Mouse (Mus musculus): ENCODE measurements around the gene Fam222a. TPM values are rescaled to one million over a fixed set of nuclear protein-coding genes. Genes with fewer than 3 reads are reported as not detected.

Gene Fam222a
- polyA plus RNA-seq, 1 experiment = 5.3 TPM

- TF ChIP-seq CTCF (IDR thresholded peaks at IDR 0.05; ENCODE audit: extremely low read depth, insufficient read length, insufficient replicate concordance, low read depth, low read length) = no peak
- TF ChIP-seq POLR2A (IDR thresholded peaks at IDR 0.05; ENCODE audit: low read depth, low read length) = no peak
- WGBS = 57% methylated on average over 12 of the region's 12 CpGs
These were observed 6.3 kb downstream of the Fam222a start for GRCm38 (mm10) chr5:114573920-114574628.

GRCm38 (mm10) chr5:114575010-114575409 lies 7.2 kb downstream of the Fam222a start:
- no peak overlapping the region for H3K4me3 ChIP-seq (ENCODE audit: low read depth, low read length)
- peaks cover 8% of the 10 kb centered on the region for H3K4me1 ChIP-seq (ENCODE audit: control insufficient read depth, insufficient read depth, insufficient read length, low read length)
- H3K27ac ChIP-seq (ENCODE audit: insufficient read depth, low read depth, low read length) = no peak overlapping the region
- WGBS = 48% methylated on average over 11 of the region's 11 CpGs
- peaks cover 18% of the 10 kb centered on the region for H3K27me3 ChIP-seq (ENCODE audit: control insufficient read depth, insufficient read depth, low read length)
- no peaks in the 10 kb centered on the region for H3K36me3 ChIP-seq (ENCODE audit: control insufficient read depth, insufficient read depth, low read length)
- TF ChIP-seq CTCF (IDR thresholded peaks at IDR 0.05; ENCODE audit: extremely low read depth, insufficient read length, insufficient replicate concordance, low read depth, low read length) = no peak
- no peak for TF ChIP-seq POLR2A (IDR thresholded peaks at IDR 0.05; ENCODE audit: low read depth, low read length)

More at GRCm38 (mm10) chr5:114573920-114574628, 6.3 kb downstream of the Fam222a start:
- H3K27me3 ChIP-seq (ENCODE audit: control insufficient read depth, insufficient read depth, low read length) = peaks cover 18% of the 10 kb centered on the region
- no peak overlapping the region for H3K27ac ChIP-seq (ENCODE audit: insufficient read depth, low read depth, low read length)
- H3K36me3 ChIP-seq (ENCODE audit: control insufficient read depth, insufficient read depth, low read length) = no peaks in the 10 kb centered on the region
- peaks cover 8% of the 10 kb centered on the region for H3K4me1 ChIP-seq (ENCODE audit: control insufficient read depth, insufficient read depth, insufficient read length, low read length)
- H3K4me3 ChIP-seq (ENCODE audit: low read depth, low read length) = no peak overlapping the region

GRCm38 (mm10) chr5:114575530-114575929 lies 7.7 kb downstream of the Fam222a start:
- 66% methylated on average over 7 of the region's 7 CpGs for WGBS
- no peak overlapping the region for H3K27ac ChIP-seq (ENCODE audit: insufficient read depth, low read depth, low read length)
- peaks cover 15% of the 10 kb centered on the region; the same call in 1 of the 2 replicates for H3K27me3 ChIP-seq (ENCODE audit: control insufficient read depth, insufficient read depth, low read length)
- no peak overlapping the region for H3K4me3 ChIP-seq (ENCODE audit: low read depth, low read length)
- no peak for TF ChIP-seq POLR2A (IDR thresholded peaks at IDR 0.05; ENCODE audit: low read depth, low read length)
- TF ChIP-seq CTCF (IDR thresholded peaks at IDR 0.05; ENCODE audit: extremely low read depth, insufficient read length, insufficient replicate concordance, low read depth, low read length) = no peak
- H3K36me3 ChIP-seq (ENCODE audit: control insufficient read depth, insufficient read depth, low read length) = no peaks in the 10 kb centered on the region
- H3K4me1 ChIP-seq (ENCODE audit: control insufficient read depth, insufficient read depth, insufficient read length, low read length) = peaks cover 6% of the 10 kb centered on the region

DNA sequence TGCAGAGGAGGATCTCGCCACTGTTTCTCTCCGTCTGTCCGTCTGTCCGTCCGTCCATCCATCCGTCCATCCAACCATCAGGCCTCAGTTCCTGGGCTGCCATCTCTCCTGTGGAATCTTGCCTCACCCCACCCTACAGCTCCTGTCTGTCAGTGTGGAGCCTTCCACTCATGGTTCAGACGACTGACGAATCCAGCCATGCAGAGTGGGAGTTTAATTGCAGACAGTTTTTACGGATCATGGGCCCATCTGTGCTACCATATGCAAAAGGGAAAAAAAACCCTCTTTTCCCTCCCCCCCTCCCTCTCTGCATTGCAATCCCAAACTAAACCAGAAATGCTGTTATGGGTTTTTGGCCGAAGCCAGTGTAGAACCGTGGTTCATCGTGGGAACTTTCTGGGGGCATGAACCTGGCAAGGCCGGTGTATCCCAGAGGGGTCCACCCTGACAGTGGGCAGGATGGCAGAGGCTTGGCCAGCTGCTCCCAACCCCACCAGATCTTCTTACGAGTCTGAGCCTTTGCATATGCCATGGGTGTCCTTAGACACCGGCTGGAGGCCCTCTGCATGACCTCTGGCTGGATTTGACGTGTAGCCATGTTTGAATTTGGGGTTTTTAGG lies 8.3 kb downstream of the Fam222a start:
- peaks cover 10% of the 10 kb centered on the region; the same call in 1 of the 2 replicates for H3K27me3 ChIP-seq (ENCODE audit: control insufficient read depth, insufficient read depth, low read length)
- TF ChIP-seq POLR2A (IDR thresholded peaks at IDR 0.05; ENCODE audit: low read depth, low read length) (no peak), CTCF (IDR thresholded peaks at IDR 0.05; ENCODE audit: extremely low read depth, insufficient read length, insufficient replicate concordance, low read depth, low read length) (no peak)
- peaks cover 6% of the 10 kb centered on the region for H3K4me1 ChIP-seq (ENCODE audit: control insufficient read depth, insufficient read depth, insufficient read length, low read length)
- H3K36me3 ChIP-seq (ENCODE audit: control insufficient read depth, insufficient read depth, low read length) = no peaks in the 10 kb centered on the region
- no peak overlapping the region for H3K27ac ChIP-seq (ENCODE audit: insufficient read depth, low read depth, low read length)
- no peak overlapping the region for H3K4me3 ChIP-seq (ENCODE audit: low read depth, low read length)
- 93% methylated on average over 16 of the region's 16 CpGs for WGBS

DNA sequence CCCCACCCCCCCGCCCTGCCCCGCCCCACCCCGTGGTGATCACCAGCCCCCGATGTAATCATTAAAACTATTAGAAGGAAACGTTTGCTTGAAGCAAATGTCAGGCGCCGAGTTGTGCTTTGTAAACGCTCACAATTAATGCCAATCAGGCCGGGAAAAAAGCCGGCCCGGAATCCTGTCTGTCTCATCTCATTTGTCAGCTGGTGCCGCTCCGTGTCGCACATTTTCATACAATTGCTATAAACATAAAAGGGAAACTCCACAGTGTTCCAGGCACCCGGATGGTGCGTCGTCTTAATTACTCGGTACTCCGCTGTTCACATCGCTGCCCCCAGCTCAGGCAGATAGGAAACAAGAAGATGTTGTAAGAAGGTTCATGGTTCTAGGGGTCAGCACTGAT lies 10.5 kb downstream of the Fam222a start:
- H3K4me3 ChIP-seq (ENCODE audit: low read depth, low read length) = no peak overlapping the region
- 30% methylated on average over 20 of the region's 20 CpGs for WGBS
- no peak overlapping the region for H3K27ac ChIP-seq (ENCODE audit: insufficient read depth, low read depth, low read length)
- peaks cover 2% of the 10 kb centered on the region for H3K4me1 ChIP-seq (ENCODE audit: control insufficient read depth, insufficient read depth, insufficient read length, low read length)
- 0 out of 2 replicates have a peak, but pooled peaks cover 3% of the 10 kb centered on the region for H3K27me3 ChIP-seq (ENCODE audit: control insufficient read depth, insufficient read depth, low read length)
- TF ChIP-seq CTCF (IDR thresholded peaks at IDR 0.05; ENCODE audit: extremely low read depth, insufficient read length, insufficient replicate concordance, low read depth, low read length) (no peak), POLR2A (IDR thresholded peaks at IDR 0.05; ENCODE audit: low read depth, low read length) (no peak)
- H3K36me3 ChIP-seq (ENCODE audit: control insufficient read depth, insufficient read depth, low read length) = no peaks in the 10 kb centered on the region

DNA sequence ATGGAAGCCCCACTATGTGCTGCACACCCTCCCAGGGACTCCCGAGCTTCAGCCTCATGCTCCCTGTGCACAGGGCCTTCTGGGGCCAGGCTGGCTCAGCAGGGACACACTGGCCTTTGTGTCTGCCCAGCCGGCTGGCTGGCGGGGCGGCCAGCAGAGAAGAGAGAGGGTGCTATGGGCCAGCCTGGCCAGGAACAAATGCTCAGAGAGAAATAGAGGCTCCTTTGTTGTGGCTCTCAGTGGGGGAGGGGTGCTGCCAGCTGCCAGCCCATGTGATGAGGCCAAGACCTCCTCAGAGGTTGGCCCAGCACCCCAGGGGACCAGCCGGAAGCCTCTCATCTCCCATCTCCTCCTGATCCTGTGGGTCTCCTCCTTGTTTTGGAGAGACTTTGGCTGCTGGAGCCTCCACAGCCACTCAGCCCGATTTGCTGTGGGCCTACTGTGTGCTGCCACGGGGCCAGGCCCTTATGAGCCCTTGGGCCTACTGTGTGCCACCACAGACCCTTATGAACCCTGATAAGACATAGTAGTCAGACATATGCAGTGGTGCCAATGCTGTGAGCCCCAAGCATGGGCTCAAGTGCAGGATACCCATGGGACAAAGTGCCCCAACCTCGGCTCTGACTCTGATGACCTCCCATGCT lies 12.0 kb downstream of the Fam222a start:
- 0 out of 2 replicates have a peak, but pooled peaks cover 3% of the 10 kb centered on the region for H3K27me3 ChIP-seq (ENCODE audit: control insufficient read depth, insufficient read depth, low read length)
- H3K4me3 ChIP-seq (ENCODE audit: low read depth, low read length) = no peak overlapping the region
- H3K4me1 ChIP-seq (ENCODE audit: control insufficient read depth, insufficient read depth, insufficient read length, low read length) = peaks cover 2% of the 10 kb centered on the region
- H3K27ac ChIP-seq (ENCODE audit: insufficient read depth, low read depth, low read length) = no peak overlapping the region
- H3K36me3 ChIP-seq (ENCODE audit: control insufficient read depth, insufficient read depth, low read length) = no peaks in the 10 kb centered on the region
- WGBS = 79% methylated on average over 8 of the region's 8 CpGs
- TF ChIP-seq POLR2A (IDR thresholded peaks at IDR 0.05; ENCODE audit: low read depth, low read length) (no peak), CTCF (IDR thresholded peaks at IDR 0.05; ENCODE audit: extremely low read depth, insufficient read length, insufficient replicate concordance, low read depth, low read length) (no peak)

- no peak overlapping the region for H3K27ac ChIP-seq (ENCODE audit: insufficient read depth, low read depth, low read length)
- 0 out of 2 replicates have a peak, but pooled peaks cover 3% of the 10 kb centered on the region for H3K27me3 ChIP-seq (ENCODE audit: control insufficient read depth, insufficient read depth, low read length)
- WGBS = 24% methylated on average over 12 of the region's 12 CpGs
- H3K36me3 ChIP-seq (ENCODE audit: control insufficient read depth, insufficient read depth, low read length) = no peaks in the 10 kb centered on the region
- no peak for TF ChIP-seq POLR2A (IDR thresholded peaks at IDR 0.05; ENCODE audit: low read depth, low read length)
- TF ChIP-seq CTCF (IDR thresholded peaks at IDR 0.05; ENCODE audit: extremely low read depth, insufficient read length, insufficient replicate concordance, low read depth, low read length) = no peak
- H3K4me1 ChIP-seq (ENCODE audit: control insufficient read depth, insufficient read depth, insufficient read length, low read length) = peaks cover 2% of the 10 kb centered on the region
- H3K4me3 ChIP-seq (ENCODE audit: low read depth, low read length) = no peak overlapping the region
These were observed 13.7 kb downstream of the Fam222a start for GRCm38 (mm10) chr5:114581486-114581885.

Data from small intestine, adult 2 months (tissue).